Mouse (Mus musculus) hindbrain, embryonic 10.5 days (tissue): ENCODE data around the gene Gm43064. TPM values are rescaled to one million over a fixed set of nuclear protein-coding genes. Genes with fewer than 3 reads are reported as not detected.

ENCODE experiments used
- DNase-seq: peaks from one replicate; pipeline ENCODE4 v3.0.0-alpha.2; 2017; ENCODE audit warnings: low spot score
- H3K27ac ChIP-seq: fragments of 300-500 bp; sonication (generic); 2 replicates; pipeline ENCODE4 v1.5.1; 2016; ENCODE audit warnings: mild to moderate bottlenecking, moderate library complexity
- H3K27me3 ChIP-seq: fragments of 300-500 bp; sonication (generic); 2 replicates; pipeline ENCODE4 v1.6.1; 2016; ENCODE audit warnings: mild to moderate bottlenecking; ENCODE audit not compliant: poor library complexity, insufficient read depth, severe bottlenecking
- H3K36me3 ChIP-seq: fragments of 300-500 bp; sonication (generic); 2 replicates; pipeline ENCODE4 v1.6.1; 2016; ENCODE audit warnings: mild to moderate bottlenecking, moderate library complexity
- H3K4me1 ChIP-seq: fragments of 300-500 bp; sonication (generic); replicated peaks from 2 replicates; pipeline ENCODE4 v1.6.1; 2016; ENCODE audit warnings: mild to moderate bottlenecking
- H3K4me3 ChIP-seq: fragments of 300-500 bp; sonication (generic); 2 replicates; pipeline ENCODE4 v1.5.1; 2016; ENCODE audit warnings: mild to moderate bottlenecking, moderate library complexity
- H3K9me3 ChIP-seq: fragments of 300-500 bp; sonication (generic); 2 replicates; pipeline ENCODE4 v1.6.1; 2016; ENCODE audit warnings: mild to moderate bottlenecking, moderate library complexity
- WGBS: fragments of 180-500 bp; shearing (Covaris S2); methylation state at CpG from one replicate; pipeline ENCODE4 v1.1.7; 2016; 5-methylcytosine and 5-hydroxymethylcytosine counted together
- polyA plus RNA-seq: library from polyadenylated mRNA; unstranded; fragments of >200 nt; fragmentation: Nextera tagmentation; extraction: Ambion mirVana; gene quantifications from 2 replicates; pipeline ENCODE4 v1.2.1, GENCODE M21; 2016

The Gm43064 gene
- polyA plus RNA-seq, 1 experiment from 2014 or later: 0.10 TPM

DNA sequence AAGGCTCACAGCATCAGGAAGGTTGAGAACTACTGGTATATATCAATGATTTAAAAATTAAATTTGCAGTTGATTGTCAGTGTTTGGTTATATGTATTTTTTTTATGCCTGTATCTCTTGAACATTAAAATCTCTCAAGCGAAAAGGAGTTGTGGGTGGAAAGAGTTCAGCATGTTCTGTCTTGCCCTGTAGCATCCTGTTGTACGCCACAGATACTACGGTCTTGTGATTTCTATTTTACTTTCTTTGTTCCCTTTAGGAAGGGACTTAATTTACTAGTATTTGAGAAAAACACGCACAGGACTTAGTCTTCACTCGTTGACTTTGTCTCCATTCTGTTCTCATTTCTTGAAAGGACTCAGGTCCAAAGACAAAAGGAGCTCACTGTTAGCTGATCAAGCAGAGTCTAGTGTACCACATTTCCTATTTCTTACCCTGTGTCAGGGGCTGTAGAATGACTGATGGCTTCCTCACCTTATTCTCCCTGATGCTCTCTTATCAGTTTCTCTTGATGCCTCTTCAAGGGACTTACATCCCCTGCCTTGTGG lies 58.1 kb downstream of the Gm43064 start:
- H3K4me3 ChIP-seq: no peak overlapping the region
- H3K27ac ChIP-seq: no peak overlapping the region
- no peaks in the 10 kb centered on the region for H3K4me1 ChIP-seq
- 90% methylated on average over 5 of the region's 5 CpGs for WGBS
- DNase-seq: no peak
- H3K27me3 ChIP-seq: no peaks in the 10 kb centered on the region
- H3K9me3 ChIP-seq: no peaks in the 10 kb centered on the region
- no peaks in the 10 kb centered on the region for H3K36me3 ChIP-seq

DNA sequence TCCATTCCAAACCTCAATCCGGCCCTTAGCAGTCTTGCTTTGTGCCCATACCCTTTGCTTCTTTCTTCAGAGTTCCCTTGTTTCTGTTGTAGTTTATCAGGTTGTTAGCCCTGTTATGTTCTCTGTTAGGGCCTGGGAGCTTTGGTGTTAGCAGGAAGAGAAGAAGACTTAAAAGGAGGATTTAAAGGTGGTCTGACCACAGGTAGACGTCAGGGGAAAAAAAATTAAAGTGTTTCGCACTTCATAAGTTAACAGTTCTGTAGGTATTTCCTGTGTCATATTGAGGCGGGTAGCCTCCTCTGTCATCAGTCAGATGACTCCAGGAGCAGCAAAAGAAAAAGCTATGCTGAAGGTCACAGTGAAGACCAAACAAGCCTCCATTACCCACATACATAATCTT lies 58.6 kb downstream of the Gm43064 start:
- H3K9me3 ChIP-seq: no peaks in the 10 kb centered on the region
- 92% methylated on average over 4 of the region's 4 CpGs for WGBS
- no peaks in the 10 kb centered on the region for H3K27me3 ChIP-seq
- H3K27ac ChIP-seq: no peak overlapping the region
- no peaks in the 10 kb centered on the region for H3K4me1 ChIP-seq
- H3K36me3 ChIP-seq: no peaks in the 10 kb centered on the region
- DNase-seq: no peak
- H3K4me3 ChIP-seq: no peak overlapping the region

DNA sequence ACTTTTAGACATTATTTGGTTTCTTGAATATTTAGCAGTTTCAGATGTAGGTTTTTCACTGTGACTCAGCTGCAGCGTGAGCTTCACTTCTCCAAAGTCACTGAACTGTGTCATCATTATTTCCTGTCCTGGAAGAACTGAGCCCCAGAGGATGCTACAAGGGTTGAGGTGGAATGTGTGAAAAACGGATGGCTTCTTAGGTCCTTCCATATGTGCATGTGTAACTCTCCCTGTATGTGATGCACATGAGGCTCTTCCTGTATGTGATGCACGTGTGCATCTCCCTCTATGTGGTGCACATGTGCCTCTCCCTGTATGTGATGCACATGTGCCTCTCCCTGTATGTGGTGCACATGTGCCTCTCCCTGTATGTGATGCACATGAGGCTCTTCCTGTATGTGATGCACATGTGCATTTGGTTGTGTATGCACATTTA lies 63.3 kb downstream of the Gm43064 start:
- DNase-seq: no peak
- Histone ChIP-seq H3K27me3 (no peaks in the 10 kb centered on the region), H3K9me3 (no peaks in the 10 kb centered on the region)

DNA sequence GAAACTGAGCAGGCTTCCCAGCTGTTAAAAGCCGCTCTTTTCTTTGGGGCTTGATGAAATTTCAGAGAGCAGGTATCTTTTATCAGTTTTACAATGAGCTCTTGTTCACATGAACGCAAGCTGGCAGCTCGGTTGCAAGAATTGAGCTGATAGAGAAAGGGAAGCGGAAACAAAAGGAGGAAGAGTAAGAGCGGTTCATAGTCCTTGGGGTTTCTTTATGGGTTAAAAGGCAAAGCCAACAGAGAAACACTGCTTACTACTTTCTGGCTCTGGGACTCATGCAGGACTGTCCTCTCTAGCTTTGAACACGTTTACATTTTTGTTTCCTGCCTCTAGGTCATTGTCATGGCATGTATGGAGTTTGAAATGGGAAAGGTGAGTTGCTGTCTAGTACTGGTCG lies 65.0 kb downstream of the Gm43064 start:
- Histone ChIP-seq H3K9me3 (no peaks in the 10 kb centered on the region), H3K27ac (no peak overlapping the region), H3K4me1 (no peaks in the 10 kb centered on the region), H3K27me3 (no peaks in the 10 kb centered on the region), H3K36me3 (no peaks in the 10 kb centered on the region), H3K4me3 (no peak overlapping the region)
- 77% methylated on average over 7 of the region's 7 CpGs for WGBS
- no peak for DNase-seq

More for the DNA sequence above, 63.3 kb downstream of the Gm43064 start:
- WGBS: 69% methylated on average over 3 of the region's 3 CpGs
- Histone ChIP-seq H3K4me3 (no peak overlapping the region), H3K27ac (no peak overlapping the region), H3K4me1 (no peaks in the 10 kb centered on the region), H3K36me3 (no peaks in the 10 kb centered on the region)

DNA sequence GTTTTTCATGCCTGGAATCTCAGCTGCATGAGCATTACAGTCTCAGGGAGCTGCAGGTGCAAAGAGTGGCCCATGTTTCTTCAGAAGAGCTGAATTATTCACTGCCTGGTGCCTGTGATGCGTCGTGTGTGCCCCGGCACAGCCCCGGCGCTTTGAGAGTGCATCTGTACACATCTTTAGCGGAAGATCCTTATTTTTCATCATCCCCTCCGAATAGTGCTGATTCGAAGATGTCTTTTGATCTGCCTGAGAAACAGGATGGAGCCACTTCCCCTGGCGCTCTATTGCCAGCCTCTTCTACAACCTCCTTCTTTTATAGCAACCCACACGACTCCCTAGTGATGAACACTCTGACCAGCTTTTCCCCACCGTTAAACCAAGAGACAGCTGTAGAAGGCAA lies 76.6 kb downstream of the Gm43064 start:
- no peaks in the 10 kb centered on the region for H3K36me3 ChIP-seq
- no peak overlapping the region for H3K27ac ChIP-seq
- H3K4me3 ChIP-seq: no peak overlapping the region
- H3K27me3 ChIP-seq: no peaks in the 10 kb centered on the region
- 81% methylated on average over 11 of the region's 11 CpGs for WGBS
- DNase-seq: no peak
- no peaks in the 10 kb centered on the region for H3K9me3 ChIP-seq
- H3K4me1 ChIP-seq: no peaks in the 10 kb centered on the region

DNA sequence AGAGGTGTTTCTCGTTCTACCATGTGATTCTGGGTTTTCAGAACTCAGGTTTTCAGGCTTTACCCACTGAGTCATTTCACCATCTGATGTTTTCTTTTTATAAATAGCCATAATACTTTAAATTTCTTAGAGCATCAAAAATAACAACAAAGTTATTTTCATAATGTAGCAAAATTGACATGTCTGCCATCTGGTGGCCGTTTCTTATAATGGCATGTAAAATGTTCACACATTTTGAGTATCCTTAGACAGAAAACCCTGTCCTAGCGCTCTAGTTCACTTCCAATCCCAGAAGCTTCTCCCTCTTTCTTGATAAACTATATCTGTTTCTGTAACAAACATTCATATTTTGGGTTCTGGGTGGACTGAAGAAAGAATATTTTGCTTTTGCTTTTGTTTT lies 78.2 kb downstream of the Gm43064 start:
- 35% methylated on average over 3 of the region's 3 CpGs for WGBS
- no peak overlapping the region for H3K27ac ChIP-seq
- DNase-seq: no peak

More for the DNA sequence above, 78.2 kb downstream of the Gm43064 start:
- Histone ChIP-seq H3K27me3 (no peaks in the 10 kb centered on the region), H3K4me1 (no peaks in the 10 kb centered on the region), H3K36me3 (no peaks in the 10 kb centered on the region), H3K9me3 (no peaks in the 10 kb centered on the region), H3K4me3 (no peak overlapping the region)

Other genes with a start within 250 kb of the Gm43064 start
- gene Syt6, start 234.3 kb upstream of the Gm43064 start, polyA plus RNA-seq: 1.5 and 2.0 TPM in 2 replicates
- 0.07 and 0.17 TPM in 2 replicates for gene Atg4a-ps, start 163.5 kb upstream of the Gm43064 start, polyA plus RNA-seq
- 10.6 and 11.5 TPM in 2 replicates for gene Olfml3, start 71.6 kb upstream of the Gm43064 start, polyA plus RNA-seq
- not detected in 2 replicates for gene Gm10964, start 70.2 kb upstream of the Gm43064 start, polyA plus RNA-seq
- gene Hipk1, start 18.0 kb upstream of the Gm43064 start, polyA plus RNA-seq: 10.4 and 10.7 TPM in 2 replicates
- 29.3 and 40.6 TPM in 2 replicates for gene Dclre1b, start 129 bp upstream of the Gm43064 start, polyA plus RNA-seq
- gene Ap4b1, start 53 bp upstream of the Gm43064 start, polyA plus RNA-seq: 21.7 and 22.1 TPM in 2 replicates
- gene Bcl2l15, start 23.0 kb downstream of the Gm43064 start, polyA plus RNA-seq: 0.21 TPM in 1 of 2 replicates, not detected in the other
- gene Ptpn22, start 50.2 kb downstream of the Gm43064 start, polyA plus RNA-seq: 0.20 and 0.24 TPM in 2 replicates
- gene Rsbn1, start 104.5 kb downstream of the Gm43064 start, polyA plus RNA-seq: 13.1 and 14.7 TPM in 2 replicates
- 34.5 TPM in 2 replicates for gene Phtf1, start 158.5 kb downstream of the Gm43064 start, polyA plus RNA-seq